Mouse (Mus musculus): ENCODE data around the gene Nfyc. TPM values are rescaled to one million over a fixed set of nuclear protein-coding genes. Genes with fewer than 3 reads are reported as not detected.
A peak's percentile ranks its signal among the peaks of the same experiment; 100 is the strongest.

Gene Nfyc
- total and polyA plus RNA-seq, 3 experiments = 33.6 to 51.1 (median 41.0) TPM

DNA sequence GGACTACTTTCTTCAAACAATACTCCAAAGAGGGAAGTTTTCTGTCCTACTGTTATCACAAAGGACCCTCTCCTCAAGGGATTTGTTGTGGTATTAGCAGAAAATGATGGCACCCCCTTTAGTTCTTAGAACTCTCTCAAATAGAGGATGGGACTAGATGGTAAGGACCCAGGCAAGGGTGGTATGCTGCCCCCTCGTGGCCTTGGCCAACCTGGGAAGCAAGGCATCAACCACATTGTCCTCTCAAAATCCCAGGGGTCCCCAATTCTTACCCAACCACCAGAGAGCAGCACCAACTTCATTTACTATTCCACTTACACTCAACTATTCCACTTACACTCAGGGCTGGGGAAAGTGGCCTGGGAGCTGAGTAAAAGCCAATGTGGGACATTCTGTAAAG is 76.1 kb downstream of the Nfyc start:
- TF ChIP-seq MYC (IDR thresholded peaks at IDR 0.05; ENCODE audit: low read depth, low read length) (peak; percentile 51; the same call in 1 of the 2 replicates), RAD21 (IDR thresholded peaks at IDR 0.05; ENCODE audit: low read depth, low read length) (peak; percentile 79), CHD2 (IDR thresholded peaks at IDR 0.05; ENCODE audit: low read length) (no peak), E2F4 (IDR thresholded peaks at IDR 0.05; ENCODE audit: insufficient replicate concordance, low read depth, low read length) (no peak), POLR2AphosphoS2 (IDR thresholded peaks at IDR 0.05; ENCODE audit: low read depth, low read length) (no peak), EP300 (IDR thresholded peaks at IDR 0.05; ENCODE audit: low read length) (no peak), JUN (IDR thresholded peaks at IDR 0.05; ENCODE audit: insufficient read depth, low read depth, low read length) (no peak), UBTF (IDR thresholded peaks at IDR 0.05; ENCODE audit: low read depth, low read length) (no peak), TBP (conservative IDR thresholded peaks at IDR 0.05; ENCODE audit: low read depth, low read length) (no peak), JUND (conservative IDR thresholded peaks at IDR 0.05; ENCODE audit: low read depth, low read length) (0 out of 2 replicates have a peak, but pooled peaks have one; percentile 13), TCF12 (IDR thresholded peaks at IDR 0.05; ENCODE audit: low read depth, low read length) (0 out of 2 replicates have a peak, but pooled peaks have one; percentile 26), RCOR1 (conservative IDR thresholded peaks at IDR 0.05; ENCODE audit: low read depth, low read length) (no peak), CTCF (conservative IDR thresholded peaks at IDR 0.05 in 1 of 2, IDR thresholded peaks at IDR 0.05 in 1 of 2; ENCODE audit: low read depth in 2 of 2, low read length in 2 of 2) (peak; percentile 62 to 98), ETS1 (conservative IDR thresholded peaks at IDR 0.05; ENCODE audit: low read depth, low read length) (no peak), MEF2A (IDR thresholded peaks at IDR 0.05; ENCODE audit: borderline replicate concordance, low read depth, low read length) (no peak), ZMIZ1 (IDR thresholded peaks at IDR 0.05; ENCODE audit: low read depth, low read length) (no peak), GABPA (IDR thresholded peaks at IDR 0.05; ENCODE audit: insufficient replicate concordance, low read depth, low read length) (no peak), HCFC1 (IDR thresholded peaks at IDR 0.05; ENCODE audit: low read depth, low read length) (no peak), NELFE (IDR thresholded peaks at IDR 0.05; ENCODE audit: low read depth, low read length) (peak; percentile 48; the same call in 1 of the 2 replicates), BHLHE40 (IDR thresholded peaks at IDR 0.05; ENCODE audit: low read depth, low read length) (no peak), CHD1 (IDR thresholded peaks at IDR 0.05; ENCODE audit: low read depth, low read length) (no peak), IRF4 (IDR thresholded peaks at IDR 0.05; ENCODE audit: low read depth, low read length) (peak; percentile 72), ZNF384 (IDR thresholded peaks at IDR 0.05; ENCODE audit: low read depth, low read length) (no peak), MAX (IDR thresholded peaks at IDR 0.05; ENCODE audit: low read length) (peak; percentile 66), SIN3A (IDR thresholded peaks at IDR 0.05; ENCODE audit: low read length) (no peak), USF1 (IDR thresholded peaks at IDR 0.05; ENCODE audit: low read depth, low read length) (no peak), KAT2A (IDR thresholded peaks at IDR 0.05; ENCODE audit: insufficient replicate concordance, low read length) (no peak), SMC3 (IDR thresholded peaks at IDR 0.05; ENCODE audit: low read depth, low read length) (peak; percentile 97), NRF1 (IDR thresholded peaks at IDR 0.05; ENCODE audit: low read depth, low read length) (no peak), ELF1 (IDR thresholded peaks at IDR 0.05; ENCODE audit: low read depth, low read length) (peak; percentile 39; the same call in 1 of the 2 replicates), USF2 (conservative IDR thresholded peaks at IDR 0.05; ENCODE audit: low read depth, low read length) (no peak), MXI1 (IDR thresholded peaks at IDR 0.05; ENCODE audit: low read depth, low read length) (no peak), PAX5 (IDR thresholded peaks at IDR 0.05; ENCODE audit: low read length) (no peak), MAFK (IDR thresholded peaks at IDR 0.05; ENCODE audit: insufficient replicate concordance, low read length) (no peak), MAZ (IDR thresholded peaks at IDR 0.05; ENCODE audit: low read depth, low read length) (0 out of 2 replicates have a peak, but pooled peaks have one; percentile 18), ZKSCAN1 (IDR thresholded peaks at IDR 0.05; ENCODE audit: borderline replicate concordance, low read depth, low read length) (no peak), ZC3H11A (IDR thresholded peaks at IDR 0.05; ENCODE audit: low read depth, low read length) (peak; percentile 81), POLR2A (IDR thresholded peaks at IDR 0.05; ENCODE audit: low read depth, low read length) (no peak)
- dilution Hi-C loops (cut with MboI; ENCODE audit: extremely low pct_ligation_motif_present, extremely low pct_unique_long_range_greater_than_20kb, low sequenced_read_pairs) = no loop called here
- H3K9ac ChIP-seq (ENCODE audit: insufficient read depth, low read depth) = no peak overlapping the region
- H3K27ac ChIP-seq (ENCODE audit: insufficient read depth, low read depth) = no peak overlapping the region
- no peaks in the 10 kb centered on the region for H3K79me2 ChIP-seq (replicated peaks; ENCODE audit: control insufficient read depth, extremely low read depth, insufficient read depth, poor library complexity, severe bottlenecking)
- H3K27me3 ChIP-seq (replicated peaks) = peaks cover 20% of the 10 kb centered on the region
- DNase-seq (ENCODE audit: extremely low read depth) = peak; percentile 68
- H3K9me3 ChIP-seq (replicated peaks; ENCODE audit: low read length) = no peaks in the 10 kb centered on the region
- in situ Hi-C loops (cut with MboI; ENCODE audit: low pct_ligation_motif_present, low pct_unique_long_range_greater_than_20kb, low sequenced_read_pairs) = loop anchor here (10.0 kb wide), 1 partner anchor 70 kb away; no protein-coding TSS in a partner anchor
- no peak overlapping the region for H3K4me3 ChIP-seq (replicated peaks in 1 of 3; ENCODE audit: low read depth in 2 of 3, low read length in 2 of 3, poor library complexity in 1 of 3)
- H3K4me2 ChIP-seq (ENCODE audit: insufficient read depth, low read depth, poor library complexity, severe bottlenecking) = no peak overlapping the region
- no peaks in the 10 kb centered on the region for H3K4me1 ChIP-seq (ENCODE audit: control insufficient read depth in 1 of 2, insufficient read depth in 2 of 2)
- H3K36me3 ChIP-seq (replicated peaks in 1 of 2; ENCODE audit: control insufficient read depth in 1 of 2, insufficient read depth in 1 of 2, low read length in 1 of 2) = peaks cover 25 to 34% of the 10 kb centered on the region in 2 experiments

Measured in CH12.LX (cell line).